Mouse (Mus musculus) heart, postnatal 0 days (tissue): ENCODE results near the gene Iffo2. TPM values are rescaled to one million over a fixed set of nuclear protein-coding genes. Genes with fewer than 3 reads are reported as not detected.

Experiments
- ATAC-seq: fragments of 200-750 bp; cut with Nextera tagmentation; 2 replicates; pipeline ENCODE4 v1.8.0; 2017; ENCODE audit warnings: low read depth, moderate number of reproducible peaks, moderate library complexity; ENCODE audit not compliant: insufficient read depth
- DNase-seq: peaks from one replicate; pipeline ENCODE4 v3.0.0-alpha.2; 2016; ENCODE audit warnings: low spot score
- H3K27ac ChIP-seq: fragments of 300-500 bp; sonication (generic); 2 replicates; pipeline ENCODE4 v1.5.1; 2014; ENCODE audit warnings: low read depth, mild to moderate bottlenecking
- H3K27me3 ChIP-seq: fragments of 300-500 bp; sonication (generic); 2 replicates; pipeline ENCODE4 v1.6.1; 2014; ENCODE audit warnings: low read length, mixed read lengths; ENCODE audit not compliant: control insufficient read depth, insufficient read depth
- H3K36me3 ChIP-seq: fragments of 300-500 bp; sonication (generic); replicated peaks from 2 replicates; pipeline ENCODE4 v1.6.1; 2014; ENCODE audit warnings: low read length, mixed read lengths; ENCODE audit not compliant: control insufficient read depth, insufficient read depth
- H3K4me1 ChIP-seq: fragments of 300-500 bp; sonication (generic); 2 replicates; pipeline ENCODE4 v1.6.1; 2014; ENCODE audit warnings: antibody characterized with exemption; ENCODE audit not compliant: control insufficient read depth, insufficient read depth
- H3K4me2 ChIP-seq: fragments of 300-500 bp; sonication (generic); 2 replicates; pipeline ENCODE4 v1.6.1; 2014; ENCODE audit warnings: low read depth, mild to moderate bottlenecking, low read length, moderate library complexity
- H3K4me3 ChIP-seq: fragments of 300-500 bp; sonication (generic); 2 replicates; pipeline ENCODE4 v1.5.1; 2014; ENCODE audit warnings: low read depth, low read length
- H3K9ac ChIP-seq: fragments of 300-500 bp; sonication (generic); replicated peaks from 2 replicates; pipeline ENCODE4 v1.6.1; 2014; ENCODE audit warnings: low read depth, low read length, mixed read lengths
- H3K9me3 ChIP-seq: fragments of 300-500 bp; sonication (generic); replicated peaks from 2 replicates; pipeline ENCODE4 v1.6.1; 2016; ENCODE audit warnings: low read length; ENCODE audit not compliant: control insufficient read depth
- CTCF ChIP-seq: IDR thresholded peaks from 2 replicates; pipeline ENCODE4 v1.5.1; 2016; ENCODE audit warnings: antibody characterized with exemption, control low read depth, low read depth
- EP300 ChIP-seq: IDR thresholded peaks from 2 replicates; pipeline ENCODE4 v1.6.1; 2016; ENCODE audit warnings: antibody characterized with exemption, low read depth
- WGBS: fragments of 180-500 bp; shearing (Covaris S2); extraction: QIAGEN DNeasy Blood & Tissue Kit; methylation state at CpG from one replicate; pipeline ENCODE4 v1.1.7; 2014; 5-methylcytosine and 5-hydroxymethylcytosine counted together
- polyA plus RNA-seq: library from polyadenylated mRNA; unstranded; fragments of >200 nt; fragmentation: Nextera tagmentation; extraction: Ambion mirVana; gene quantifications from 2 replicates; pipeline ENCODE4 v1.2.1, GENCODE M21; 2015
- total RNA-seq: library from RNA; depleted of rRNA; stranded (reverse); fragments of >200 nt; gene quantifications from 2 replicates; pipeline ENCODE4 v1.2.3, GENCODE M21; 2014; ENCODE audit warnings: low replicate concordance

Gene Iffo2
- total and polyA plus RNA-seq, 2 experiments from 2014 or later = 2.9 to 6.4 TPM

DNA sequence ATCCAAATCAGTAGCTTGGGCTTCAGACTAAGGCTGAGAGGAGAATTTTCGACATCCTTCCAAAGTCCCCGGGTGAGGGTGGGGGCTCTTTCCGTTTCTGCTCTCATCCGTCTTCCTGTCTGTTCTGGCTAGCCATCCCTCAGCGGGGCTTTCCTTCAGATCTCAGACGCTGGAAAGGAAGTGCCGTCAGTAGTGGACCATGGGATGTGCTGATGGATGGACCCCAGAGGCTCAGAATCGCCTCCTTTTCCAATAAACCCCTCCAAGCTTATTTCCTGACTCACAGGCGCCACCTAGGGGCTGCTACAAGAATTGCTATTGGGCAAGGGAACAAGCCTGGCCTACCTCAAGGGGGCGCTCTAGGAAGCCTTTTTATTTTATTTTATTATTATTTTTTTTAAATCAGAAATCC is 81.2 kb downstream of the Iffo2 start:
- peaks cover 54% of the 10 kb centered on the region for H3K36me3 ChIP-seq
- WGBS = 3% methylated on average over 9 of the region's 10 CpGs

DNA sequence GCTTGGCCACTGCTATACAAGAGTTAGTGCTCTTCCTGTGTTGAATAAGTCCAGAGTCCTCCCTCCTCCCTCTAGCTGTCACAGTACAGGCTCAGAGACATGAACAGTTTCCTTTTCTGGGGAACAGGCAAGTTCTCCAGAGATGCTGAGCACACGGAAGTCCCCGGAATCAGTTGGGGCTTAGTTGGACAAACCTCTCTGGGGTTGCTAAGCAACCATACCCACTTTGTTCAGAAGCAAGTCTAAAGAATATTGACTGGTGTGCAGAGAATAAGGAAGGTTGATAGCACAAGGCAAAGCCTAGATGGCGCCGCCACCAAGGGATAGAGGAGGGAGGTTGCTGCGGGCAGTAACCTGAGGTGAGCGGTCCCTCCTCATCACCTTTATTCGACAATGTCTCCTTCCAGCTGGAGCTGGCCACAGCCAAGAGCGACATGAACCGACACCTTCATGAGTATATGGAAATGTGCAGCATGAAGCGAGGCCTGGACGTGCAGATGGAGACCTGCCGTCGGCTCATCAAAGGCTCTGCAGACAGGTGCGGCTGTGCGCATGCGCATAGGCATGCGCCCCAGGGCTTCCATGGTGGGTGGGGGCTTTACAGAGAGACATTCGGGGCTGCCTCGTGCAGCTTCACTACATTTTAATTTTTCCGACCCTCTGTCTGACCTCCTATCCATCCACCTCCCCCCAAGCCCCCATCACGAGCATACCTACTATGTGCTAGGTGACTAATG is 84.3 kb downstream of the Iffo2 start:
- ATAC-seq = no peak
- DNase-seq = no peak
- H3K4me3 ChIP-seq = no peak overlapping the region
- no peaks in the 10 kb centered on the region for H3K9me3 ChIP-seq
- H3K4me1 ChIP-seq = peaks cover 4% of the 10 kb centered on the region; the same call in 1 of the 2 replicates
- no peak for TF ChIP-seq CTCF
- TF ChIP-seq EP300 = no peak
- H3K27ac ChIP-seq = no peak overlapping the region
- peaks cover 32% of the 10 kb centered on the region for H3K36me3 ChIP-seq
- no peak overlapping the region for H3K9ac ChIP-seq
- WGBS = 91% methylated on average over 21 of the region's 21 CpGs
- no peak overlapping the region for H3K4me2 ChIP-seq
- H3K27me3 ChIP-seq = no peaks in the 10 kb centered on the region

More for the DNA sequence above, 81.2 kb downstream of the Iffo2 start:
- Histone ChIP-seq H3K27me3 (no peaks in the 10 kb centered on the region), H3K4me2 (peak overlapping the region; percentile 46), H3K27ac (peak overlapping the region; percentile 56), H3K9me3 (no peaks in the 10 kb centered on the region), H3K4me3 (0 out of 2 replicates have a peak overlapping the region, but pooled peaks have one; percentile 10), H3K9ac (no peak overlapping the region), H3K4me1 (no peaks in the 10 kb centered on the region)
- peak; percentile 84 for DNase-seq
- TF ChIP-seq CTCF (peak; percentile 98), EP300 (peak; percentile 54; the same call in 1 of the 2 replicates)
- ATAC-seq = peak; percentile 74

DNA sequence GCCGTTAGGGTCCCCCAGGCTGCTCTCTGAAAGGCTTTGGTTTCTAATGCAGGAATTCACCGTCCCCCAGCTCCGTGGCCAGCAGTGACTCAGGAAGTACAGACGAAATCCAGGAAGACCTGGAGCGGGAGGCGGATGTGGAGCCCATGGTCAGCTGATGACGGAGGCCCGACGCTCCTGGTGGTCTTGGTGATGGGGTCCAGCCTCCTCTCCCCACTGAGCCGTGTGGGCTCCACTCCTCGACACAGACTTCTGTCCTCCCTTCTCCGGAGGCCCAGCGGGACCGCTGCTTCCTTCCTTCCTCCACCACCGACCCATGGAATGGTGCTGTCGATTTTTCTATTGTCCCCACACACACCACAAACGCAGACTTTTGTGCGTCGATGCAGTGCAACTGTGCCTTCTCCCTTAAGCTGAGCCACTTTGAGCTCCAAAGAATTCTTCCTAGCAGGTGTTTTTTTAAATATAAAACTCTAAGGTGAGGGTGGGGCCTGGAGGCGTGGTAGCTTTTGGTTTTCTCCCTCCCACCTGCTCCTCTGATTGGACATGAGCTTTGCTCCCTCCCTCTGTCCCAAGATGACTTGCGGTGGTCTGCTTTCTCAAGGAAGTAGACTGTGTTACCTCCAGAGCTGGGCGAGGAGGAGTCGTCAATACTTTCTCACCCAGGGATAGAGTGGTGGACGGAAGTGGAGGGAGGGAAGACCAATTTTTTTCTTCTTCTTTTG is 86.1 kb downstream of the Iffo2 start:
- WGBS = 22% methylated on average over 23 of the region's 24 CpGs
- Histone ChIP-seq H3K9ac (peak overlapping the region; percentile 38), H3K9me3 (no peaks in the 10 kb centered on the region), H3K27ac (peak overlapping the region; percentile 70), H3K4me3 (peak overlapping the region; percentile 47), H3K36me3 (peaks cover 28% of the 10 kb centered on the region), H3K4me2 (peak overlapping the region; percentile 57), H3K27me3 (no peaks in the 10 kb centered on the region), H3K4me1 (peaks cover 4% of the 10 kb centered on the region; the same call in 1 of the 2 replicates)
- peak; percentile 83 for ATAC-seq
- TF ChIP-seq EP300 = no peak
- no peak for TF ChIP-seq CTCF
- DNase-seq = peak; percentile 74

GRCm38 (mm10) chr4:139617001-139617364 is 86.6 kb downstream of the Iffo2 start:
- Histone ChIP-seq H3K27ac (peak overlapping the region; percentile 70), H3K4me1 (peaks cover 4% of the 10 kb centered on the region; the same call in 1 of the 2 replicates), H3K36me3 (peaks cover 28% of the 10 kb centered on the region), H3K9ac (peak overlapping the region; percentile 38; the same call in 1 of the 2 replicates), H3K4me2 (peak overlapping the region; percentile 57), H3K9me3 (no peaks in the 10 kb centered on the region), H3K27me3 (no peaks in the 10 kb centered on the region), H3K4me3 (peak overlapping the region; percentile 47)
- TF ChIP-seq EP300 (no peak), CTCF (no peak)
- WGBS = 67% methylated on average over 3 of the region's 3 CpGs
- ATAC-seq (no peak), DNase-seq (no peak)

GRCm38 (mm10) chr4:139619765-139620164 is 89.4 kb downstream of the Iffo2 start:
- no peak overlapping the region for H3K4me2 ChIP-seq
- no peak for TF ChIP-seq CTCF
- no peak for TF ChIP-seq EP300
- no peak for DNase-seq
- no peaks in the 10 kb centered on the region for H3K27me3 ChIP-seq
- H3K27ac ChIP-seq = no peak overlapping the region
- no peak overlapping the region for H3K4me3 ChIP-seq
- H3K36me3 ChIP-seq = peaks cover 7% of the 10 kb centered on the region
- WGBS = 67% methylated on average over 6 of the region's 6 CpGs
- H3K9ac ChIP-seq = no peak overlapping the region
- H3K4me1 ChIP-seq = peaks cover 16% of the 10 kb centered on the region
- no peak for ATAC-seq
- no peaks in the 10 kb centered on the region for H3K9me3 ChIP-seq
